12 mouse cellular contexts compared by ENCODE assay signal in the genomic region with DNA sequence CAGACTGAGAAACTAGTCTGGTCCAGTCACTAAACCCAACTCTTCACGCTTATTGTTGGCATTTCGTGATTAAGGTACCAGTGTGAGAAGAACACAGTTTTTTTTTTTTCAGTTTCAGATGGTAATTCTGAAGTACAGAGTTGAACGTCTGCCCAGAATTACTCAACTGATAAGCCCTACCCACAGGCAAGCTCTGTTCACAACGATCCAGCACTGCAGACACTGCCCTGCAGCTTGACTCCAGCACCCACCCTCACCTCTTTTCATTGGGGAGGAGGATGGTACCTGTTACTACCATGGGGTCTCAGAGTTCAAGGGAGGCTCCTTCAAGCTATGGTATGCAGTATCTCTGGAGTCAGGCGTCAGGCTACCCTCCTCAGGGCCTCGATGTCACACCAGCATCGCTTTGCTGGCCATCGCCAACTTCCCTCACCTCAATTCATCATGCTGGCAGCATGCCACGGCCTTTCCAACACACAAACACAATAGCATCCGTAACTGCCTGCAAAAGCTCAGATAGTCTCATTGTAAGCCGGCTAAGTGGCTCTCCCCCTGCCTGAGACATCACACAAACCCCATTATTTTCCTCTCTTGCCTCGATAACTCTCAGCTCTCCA.
DNase-seq lines count a peak whose midpoint lies in the region; ATAC-seq and TF ChIP-seq lines count a peak whose summit lies in the region.
"Had no signal": no experiment of that assay in that cellular context is flagged by ENCODE, and none has a peak within 500 bp of the region (broad histone marks: within the 10 kb centered on the region; RNA-seq: fewer than 3 reads in every experiment).

No protein-coding gene starts in this region.

- peak overlapping the region; percentile 26; the same call in 1 of the 2 replicates for H3K4me2 ChIP-seq in heart, embryonic 12.5 days
- H3K4me2 ChIP-seq in lung, embryonic 16.5 days (ENCODE audit: low read depth, low read length) = no peak overlapping the region
- no peak overlapping the region for H3K4me2 ChIP-seq in hindbrain, postnatal 0 days (ENCODE audit: low read depth, low read length)
- H3K4me2 ChIP-seq: liver, embryonic 15.5 days had no signal

- intact Hi-C loops in heart, postnatal 14 days (cut with DNase I) = no loop called here

- no peak overlapping the region for H3K4me3 ChIP-seq in heart, embryonic 12.5 days
- H3K4me3 ChIP-seq in lung, embryonic 16.5 days (ENCODE audit: low read length) = no peak overlapping the region
- H3K4me3 ChIP-seq in hindbrain, postnatal 0 days (ENCODE audit: low read length) = no peak overlapping the region
- no peak overlapping the region for H3K4me3 ChIP-seq in cerebellum, adult 2 months (replicated peaks; ENCODE audit: insufficient read depth, low read depth, low read length)
- H3K4me3 ChIP-seq: liver, embryonic 15.5 days had no signal

- no peak for TF ChIP-seq CTCF in hindbrain, postnatal 0 days (IDR thresholded peaks at IDR 0.05; ENCODE audit: low read depth)
- no peak for TF ChIP-seq CTCF in cerebellum, adult 2 months (IDR thresholded peaks at IDR 0.05; ENCODE audit: borderline replicate concordance, insufficient read depth, low read depth, low read length)

- peaks cover 8% of the 10 kb centered on the region for H3K4me1 ChIP-seq in heart, embryonic 12.5 days (replicated peaks)
- no peaks in the 10 kb centered on the region for H3K4me1 ChIP-seq in lung, embryonic 16.5 days (replicated peaks; ENCODE audit: control insufficient read depth, insufficient read depth, low read length)
- H3K4me1 ChIP-seq in hindbrain, postnatal 0 days (ENCODE audit: insufficient read depth, low read length) = no peaks in the 10 kb centered on the region
- no peaks in the 10 kb centered on the region for H3K4me1 ChIP-seq in cerebellum, adult 2 months (ENCODE audit: control insufficient read depth, insufficient read depth, low read length)
- H3K4me1 ChIP-seq: liver, embryonic 15.5 days had no signal

- H3K36me3 ChIP-seq in heart, embryonic 12.5 days = no peaks in the 10 kb centered on the region
- H3K36me3 ChIP-seq in lung, embryonic 16.5 days (ENCODE audit: control insufficient read depth, insufficient read depth, low read length) = no peaks in the 10 kb centered on the region
- no peaks in the 10 kb centered on the region; the same call in 1 of the 2 replicates for H3K36me3 ChIP-seq in hindbrain, postnatal 0 days (ENCODE audit: insufficient read depth, low read length)
- H3K36me3 ChIP-seq: liver, embryonic 15.5 days had no signal

- H3K27me3 ChIP-seq in heart, embryonic 12.5 days (replicated peaks) = no peaks in the 10 kb centered on the region
- no peaks in the 10 kb centered on the region for H3K27me3 ChIP-seq in lung, embryonic 16.5 days (ENCODE audit: control insufficient read depth, insufficient read depth, low read depth, low read length)
- no peaks in the 10 kb centered on the region for H3K27me3 ChIP-seq in hindbrain, postnatal 0 days (ENCODE audit: insufficient read depth, low read length)
- no peaks in the 10 kb centered on the region for H3K27me3 ChIP-seq in cerebellum, adult 2 months (ENCODE audit: control insufficient read depth, insufficient read depth, low read length)
- H3K27me3 ChIP-seq: liver, embryonic 15.5 days had no signal

- H3K27ac ChIP-seq in heart, embryonic 12.5 days (ENCODE audit: poor library complexity, severe bottlenecking) = no peak overlapping the region
- no peak overlapping the region for H3K27ac ChIP-seq in lung, embryonic 16.5 days (ENCODE audit: low read length)
- H3K27ac ChIP-seq in hindbrain, postnatal 0 days = no peak overlapping the region
- H3K27ac ChIP-seq in cerebellum, adult 2 months (ENCODE audit: insufficient read depth, low read length) = no peak overlapping the region
- H3K27ac ChIP-seq: liver, embryonic 15.5 days had no signal

- 42% methylated on average over 12 of the region's 12 CpGs for WGBS in heart, embryonic 12.5 days
- 26% methylated on average over 12 of the region's 12 CpGs for WGBS in lung, embryonic 16.5 days
- WGBS in hindbrain, postnatal 0 days = 23% methylated on average over 12 of the region's 12 CpGs
- WGBS in cerebellum, adult 2 months = 49% methylated on average over 12 of the region's 12 CpGs

- ATAC-seq in heart, embryonic 12.5 days (ENCODE audit: insufficient number of reproducible peaks, low FRiP score) = peak; percentile 42; the same call in 1 of the 2 replicates
- 0 out of 2 replicates have a peak, but pooled peaks have one; percentile 15 for ATAC-seq in lung, embryonic 16.5 days (ENCODE audit: low read depth)
- ATAC-seq in hindbrain, postnatal 0 days = peak; percentile 40; the same call in 1 of the 2 replicates
- ATAC-seq: activated CD4-positive, CD25-positive, alpha-beta regulatory T cell, adult 4 months had no signal

- H3K9me3 ChIP-seq in heart, embryonic 12.5 days (replicated peaks) = no peaks in the 10 kb centered on the region
- no peaks in the 10 kb centered on the region for H3K9me3 ChIP-seq in lung, embryonic 16.5 days (ENCODE audit: control insufficient read depth, low read length)
- no peaks in the 10 kb centered on the region for H3K9me3 ChIP-seq in hindbrain, postnatal 0 days (ENCODE audit: low read length)
- H3K9me3 ChIP-seq: liver, embryonic 15.5 days had no signal

- TF ChIP-seq POLR2A in cerebellum, adult 2 months (IDR thresholded peaks at IDR 0.05; ENCODE audit: borderline replicate concordance, insufficient read depth, low read length) = no peak

- H3K9ac ChIP-seq in heart, embryonic 12.5 days = no peak overlapping the region
- H3K9ac ChIP-seq in lung, embryonic 16.5 days (ENCODE audit: low read length) = no peak overlapping the region
- H3K9ac ChIP-seq in hindbrain, postnatal 0 days (replicated peaks; ENCODE audit: low read length) = no peak overlapping the region
- H3K9ac ChIP-seq: liver, embryonic 15.5 days had no signal

- no peak for DNase-seq in heart, postnatal 14 days
- DNase-seq in lung, postnatal 36 days = no peak
- peak; percentile 77 for DNase-seq in brain, adult 2 months (ENCODE audit: low read depth, low spot score)
- peak; percentile 48 for DNase-seq in hindbrain, postnatal 0 days (ENCODE audit: low spot score)
- no peak for DNase-seq in cerebellum, adult 2 months
- DNase-seq: cerebellum, adult 9-10 months; kidney, adult 8-10 months; thymus, postnatal 36 days had no signal

Comparison
In these comparisons a context has a peak if more than half of its experiments do, and no peak if none do; other contexts are left out.
1. DNase-seq: peak in brain, adult 2 months (single experiment) and hindbrain, postnatal 0 days (single experiment); none in heart, postnatal 14 days (0 of 2), lung, postnatal 36 days (single experiment) and cerebellum, adult 2 months (0 of 2).
2. Peak in every context shown above with its lines, with median percentiles within 50 percentile points of each other: ATAC-seq.